Mouse (Mus musculus) ES-E14 (cell line): ENCODE data around the gene Rsph6a. TPM values are rescaled to one million over a fixed set of nuclear protein-coding genes. Genes with fewer than 3 reads are reported as not detected.

ENCODE experiments used
- DNase-seq: peaks from one replicate; pipeline ENCODE4 v3.0.0-alpha.2; 2013; ENCODE audit warnings: low read depth, low spot score
- H3K27ac ChIP-seq: 2 replicates; pipeline ENCODE4 v1.5.1; 2012; ENCODE audit warnings: low read depth, mild to moderate bottlenecking, low read length, moderate library complexity, mixed read lengths; ENCODE audit not compliant: poor library complexity, insufficient read depth, severe bottlenecking
- H3K36me3 ChIP-seq: 2 replicates; pipeline ENCODE4 v1.6.1; 2012; ENCODE audit warnings: mild to moderate bottlenecking, low read length, moderate library complexity, mixed read lengths; ENCODE audit not compliant: control insufficient read depth, poor library complexity, insufficient read depth, severe bottlenecking
- H3K4me1 ChIP-seq, 2 experiments: fragments of 150-350 bp in 1 of 2; sonication (generic) in 1 of 2; 2 replicates each; pipeline ENCODE4 v1.6.1; 2012; ENCODE audit warnings: low read length in 2 of 2, mild to moderate bottlenecking in 1 of 2, mixed read lengths in 1 of 2; ENCODE audit not compliant: control insufficient read depth in 2 of 2, insufficient read depth in 2 of 2, poor library complexity in 1 of 2
- H3K4me3 ChIP-seq, 2 experiments: fragments of 150-350 bp in 1 of 2; sonication (generic) in 1 of 2; 2 replicates each; pipeline ENCODE4 v1.5.1; 2012; ENCODE audit warnings: low read length in 2 of 2, low read depth in 1 of 2, mild to moderate bottlenecking in 1 of 2, mixed read lengths in 1 of 2; ENCODE audit not compliant: insufficient read depth in 1 of 2, poor library complexity in 1 of 2, severe bottlenecking in 1 of 2
- H3K9ac ChIP-seq: 2 replicates; pipeline ENCODE4 v1.6.1; 2012; ENCODE audit warnings: low read depth, mild to moderate bottlenecking, low read length, mixed read lengths; ENCODE audit not compliant: poor library complexity, insufficient read depth, severe bottlenecking
- H3K9me3 ChIP-seq: fragments of 150-350 bp; sonication (generic); 2 replicates; pipeline ENCODE4 v1.6.1; 2012; ENCODE audit warnings: low read depth, mild to moderate bottlenecking, low read length; ENCODE audit not compliant: control insufficient read depth, insufficient read depth
- CHD2 ChIP-seq: IDR thresholded peaks from 2 replicates; pipeline ENCODE4 v1.6.1; 2014; ENCODE audit warnings: mild to moderate bottlenecking, low read depth, low read length, inconsistent platforms
- HCFC1 ChIP-seq: IDR thresholded peaks from 2 replicates; pipeline ENCODE4 v1.6.1; 2012; ENCODE audit warnings: low read length, inconsistent platforms, borderline replicate concordance; ENCODE audit not compliant: insufficient read depth
- MAFK ChIP-seq: IDR thresholded peaks from 2 replicates; pipeline ENCODE4 v1.6.1; 2014; ENCODE audit warnings: mild to moderate bottlenecking, low read depth, low read length, inconsistent platforms; ENCODE audit not compliant: insufficient read depth
- ZC3H11A ChIP-seq: IDR thresholded peaks from 2 replicates; pipeline ENCODE4 v1.6.1; 2012; ENCODE audit warnings: low read depth, mild to moderate bottlenecking, inconsistent platforms, low read length, borderline replicate concordance
- ZNF384 ChIP-seq: IDR thresholded peaks from 2 replicates; pipeline ENCODE4 v1.6.1; 2012; ENCODE audit warnings: low read depth, low read length, inconsistent platforms
- in situ Hi-C, 2 experiments: fragments of 600-800 bp; cut with MboI; formaldehyde crosslinking; loops; one replicate each; pipeline ENCODE4 v1.15.1; 2025; ENCODE audit warnings: low sequenced_read_pairs in 2 of 2, inconsistent platforms in 1 of 2; ENCODE audit not compliant: unreplicated experiment in 2 of 2
- total RNA-seq: library from RNA; depleted of rRNA; stranded (reverse); fragments of 300-350 nt; gene quantifications from 2 replicates; pipeline ENCODE4 v1.2.3, GENCODE M21; 2012; rRNA removed

Rsph6a gene
- 0.94 and 2.3 TPM in 2 replicates for total RNA-seq

DNA sequence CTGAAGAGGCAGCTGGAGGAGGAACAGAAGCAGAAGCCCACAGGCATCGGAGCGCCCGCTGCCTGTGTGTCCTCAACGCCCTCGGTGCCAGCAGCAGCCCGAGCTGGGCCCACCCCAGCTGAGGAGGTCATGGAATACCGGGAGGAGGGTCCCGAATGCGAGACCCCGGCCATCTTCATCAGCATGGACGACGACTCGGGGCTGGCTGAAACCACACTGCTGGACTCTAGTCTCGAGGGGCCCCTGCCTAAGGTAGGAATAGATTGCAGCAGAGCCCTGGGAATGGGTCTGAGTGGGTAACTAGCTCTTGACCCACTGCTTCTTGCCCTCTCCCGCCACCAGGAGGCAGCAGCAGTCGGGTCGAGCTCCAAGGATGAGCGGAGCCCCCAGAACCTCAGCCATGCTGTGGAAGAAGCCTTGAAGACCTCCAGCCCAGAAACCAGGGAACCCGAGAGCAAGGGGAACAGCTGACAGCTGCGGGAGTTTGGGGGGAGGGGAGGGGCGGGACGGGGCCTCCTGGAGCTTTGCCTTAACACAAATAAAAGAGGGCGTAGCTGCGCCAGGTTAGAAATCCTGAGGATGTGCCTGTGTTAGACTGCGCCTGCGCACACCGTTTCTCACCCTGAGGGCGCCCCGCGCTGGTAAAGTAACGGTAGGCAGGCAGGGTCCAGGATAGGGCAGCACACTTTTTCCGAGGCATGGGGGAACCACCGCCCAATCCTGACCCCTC, at the start of gene Rsph6a:
Gene Rsph6a (plus strand): TSS at position 644 of the 730 bp plus-strand sequence.
- no peak within 1 kb of the TSS for H3K4me3 ChIP-seq
- in situ Hi-C loops, result no loop called here
- peaks cover 33% of the 10 kb centered on the region for H3K36me3 ChIP-seq
- no peak within 1 kb of the TSS for H3K27ac ChIP-seq
- no peaks in the 10 kb centered on the region for H3K9me3 ChIP-seq
- peak within 1 kb of the TSS; percentile 51; the same call in 1 of the 2 replicates for H3K9ac ChIP-seq
- TF ChIP-seq MAFK (no peak), CHD2 (no peak), ZC3H11A (no peak), ZNF384 (no peak), HCFC1 (no peak)
- H3K4me1 ChIP-seq, result peaks cover 0 to 8% of the 10 kb centered on the region in 2 experiments; a peak in 1 of 4 replicates
- DNase-seq, result peak; percentile 74

DNA sequence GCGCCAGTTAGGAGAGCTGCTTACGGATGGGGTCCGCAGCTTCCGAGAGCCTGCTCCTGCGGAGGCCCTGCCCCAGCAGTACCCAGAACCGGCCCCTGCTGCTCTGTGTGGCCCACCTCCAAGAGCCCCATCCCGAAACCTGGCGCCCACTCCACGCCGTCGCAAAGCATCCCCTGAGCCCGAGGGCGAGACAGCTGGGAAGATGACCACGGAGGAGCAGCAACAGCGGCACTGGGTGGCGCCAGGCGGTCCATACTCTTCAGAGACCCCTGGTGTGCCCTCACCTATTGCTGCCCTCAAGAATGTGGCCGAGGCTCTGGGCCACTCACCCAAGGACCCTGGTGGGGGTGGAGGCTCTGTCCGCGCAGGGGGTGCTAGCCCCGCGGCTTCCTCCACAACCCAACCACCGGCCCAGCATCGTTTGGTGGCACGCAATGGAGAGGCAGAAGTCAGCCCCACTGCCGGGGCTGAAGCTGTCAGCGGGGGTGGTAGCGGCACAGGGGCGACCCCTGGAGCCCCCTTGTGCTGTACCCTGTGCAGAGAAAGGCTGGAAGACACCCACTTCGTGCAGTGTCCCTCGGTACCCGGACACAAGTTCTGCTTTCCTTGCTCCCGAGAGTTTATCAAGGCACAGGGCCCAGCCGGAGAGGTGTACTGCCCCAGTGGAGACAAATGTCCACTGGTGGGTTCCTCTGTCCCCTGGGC, 48.9 kb upstream of the Rsph6a start:
- peak overlapping the region; percentile 71 to 86; a peak in 3 of 4 replicates for H3K4me3 ChIP-seq
- TF ChIP-seq ZC3H11A (no peak), HCFC1 (no peak), ZNF384 (no peak), CHD2 (no peak), MAFK (no peak)
- DNase-seq, result no peak
- H3K9me3 ChIP-seq, result no peaks in the 10 kb centered on the region
- in situ Hi-C loops, result no loop called here
- H3K4me1 ChIP-seq, result peaks cover 3 to 13% of the 10 kb centered on the region in 2 experiments; a peak in 2 of 4 replicates
- H3K9ac ChIP-seq, result peak overlapping the region; percentile 90; the same call in 1 of the 2 replicates
- no peak overlapping the region for H3K27ac ChIP-seq
- H3K36me3 ChIP-seq, result peaks cover 12% of the 10 kb centered on the region

DNA sequence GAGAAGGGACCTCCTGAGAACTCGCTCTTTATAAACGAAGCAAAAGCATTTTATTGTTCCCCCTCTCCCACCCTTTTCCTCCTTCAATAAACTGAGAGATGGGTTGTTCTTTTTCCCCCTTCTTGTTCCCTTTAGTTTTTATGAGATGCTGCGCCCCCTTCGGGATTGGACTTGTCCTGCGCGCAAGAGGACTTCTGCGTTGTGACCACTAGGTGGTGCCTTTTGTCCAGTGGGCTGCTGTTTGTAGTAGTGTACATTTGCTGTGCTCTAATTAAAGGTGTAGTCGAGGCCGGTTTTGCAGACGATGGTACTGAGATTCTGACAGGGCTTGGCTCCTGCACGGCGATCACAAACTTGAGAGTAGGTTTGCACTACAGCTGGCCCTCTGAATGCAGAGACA, 48.0 kb upstream of the Rsph6a start:
- DNase-seq, result peak; percentile 79
- Histone ChIP-seq H3K4me3 (no peak overlapping the region), H3K36me3 (peaks cover 12% of the 10 kb centered on the region), H3K27ac (no peak overlapping the region), H3K4me1 (peaks cover 3 to 11% of the 10 kb centered on the region in 2 experiments; a peak in 2 of 4 replicates), H3K9ac (no peak overlapping the region), H3K9me3 (no peaks in the 10 kb centered on the region)
- TF ChIP-seq ZC3H11A (peak; percentile 9; the same call in 1 of the 2 replicates), CHD2 (no peak), HCFC1 (0 out of 2 replicates have a peak, but pooled peaks have one; percentile 19), ZNF384 (no peak)
- in situ Hi-C loops, result no loop called here

DNA sequence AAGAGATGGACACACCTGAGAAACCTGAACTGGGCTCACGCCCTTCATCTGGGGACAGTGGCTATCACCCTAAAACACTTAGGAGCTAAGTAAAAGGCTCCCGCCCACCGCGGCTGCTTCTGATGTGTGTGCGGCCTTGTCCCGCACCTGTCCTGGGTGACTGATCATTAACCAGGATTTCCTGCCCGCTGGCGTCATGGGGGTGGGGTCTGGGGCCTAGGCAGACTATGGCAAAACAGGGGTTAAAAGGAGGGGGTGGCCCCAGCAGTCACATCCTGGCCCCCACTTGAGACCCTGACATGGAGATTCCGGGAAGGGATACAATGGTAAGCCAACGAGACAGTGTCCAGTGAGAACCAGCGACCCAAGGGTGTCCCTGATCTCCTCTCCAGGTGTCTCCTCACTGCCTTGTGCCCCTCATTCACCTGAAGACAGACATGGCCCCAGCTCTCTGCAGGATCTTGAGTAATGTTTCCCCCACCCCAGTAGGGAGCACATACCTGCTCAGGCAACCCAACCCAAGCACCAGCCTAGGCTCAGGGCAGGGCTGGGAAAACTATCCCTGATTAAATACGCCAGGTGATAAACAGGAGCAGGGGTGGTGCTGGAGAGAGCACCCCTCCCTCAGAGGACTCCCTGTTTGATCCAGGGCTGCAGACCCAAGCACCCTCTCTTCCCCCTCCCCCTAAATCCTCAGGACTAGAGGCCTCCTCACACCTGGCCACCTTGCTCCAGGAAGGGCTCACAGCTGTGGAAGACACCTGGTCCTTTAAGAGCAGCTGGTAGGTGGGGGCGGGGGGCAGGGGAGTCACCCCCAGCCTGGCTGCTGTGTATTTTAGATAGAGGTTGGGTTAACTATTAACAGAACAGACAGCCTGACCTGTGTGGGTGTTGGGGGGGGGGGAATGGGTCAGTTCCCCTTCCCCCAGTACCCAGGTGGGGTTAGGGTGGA, 47.2 kb upstream of the Rsph6a start:
- H3K9me3 ChIP-seq, result no peaks in the 10 kb centered on the region
- peaks cover 3 to 11% of the 10 kb centered on the region in 2 experiments; a peak in 3 of 4 replicates for H3K4me1 ChIP-seq
- in situ Hi-C loops, result no loop called here
- DNase-seq, result no peak
- no peak for TF ChIP-seq ZC3H11A
- no peak for TF ChIP-seq HCFC1
- no peak for TF ChIP-seq ZNF384
- TF ChIP-seq MAFK, result no peak
- no peak for TF ChIP-seq CHD2
- H3K27ac ChIP-seq, result no peak overlapping the region
- H3K36me3 ChIP-seq, result peaks cover 12% of the 10 kb centered on the region
- no peak overlapping the region for H3K9ac ChIP-seq
- no peak overlapping the region for H3K4me3 ChIP-seq
